Mouse (Mus musculus) macrophage (primary cell): ENCODE results near the gene Ranbp6. TPM values are rescaled to one million over a fixed set of nuclear protein-coding genes. Genes with fewer than 3 reads are reported as not detected.

Experiments used
- H3K27ac ChIP-seq: fragments of 350-480 bp; formaldehyde crosslinking; 2 replicates; pipeline ENCODE4 v1.9.0; 2021
- H3K36me3 ChIP-seq: fragments of 350-480 bp; formaldehyde crosslinking; 2 replicates; pipeline ENCODE4 v1.9.0; 2021; ENCODE audit errors: inconsistent target
- H3K4me3 ChIP-seq: fragments of 350-480 bp; formaldehyde crosslinking; 2 replicates; pipeline ENCODE4 v1.9.0; 2021; ENCODE audit errors: inconsistent target
- H3K79me2 ChIP-seq: fragments of 350-480 bp; formaldehyde crosslinking; 2 replicates; pipeline ENCODE4 v1.9.0; 2021; ENCODE audit errors: inconsistent target
- WGBS: methylation state at CpG from one replicate; pipeline ENCODE4 v1.1.7; 2026; ENCODE audit warnings: inconsistent platforms; ENCODE audit not compliant: missing documents; 5-methylcytosine and 5-hydroxymethylcytosine counted together
- polyA plus RNA-seq: library from polyadenylated mRNA; stranded (reverse); fragments of 250-400 nt; gene quantifications from 3 replicates; pipeline ENCODE4 v1.2.4, GENCODE M21; 2018; ENCODE audit warnings: inconsistent platforms

Ranbp6 gene
- polyA plus RNA-seq, 1 experiment from 2014 or later = 6.2 TPM

DNA sequence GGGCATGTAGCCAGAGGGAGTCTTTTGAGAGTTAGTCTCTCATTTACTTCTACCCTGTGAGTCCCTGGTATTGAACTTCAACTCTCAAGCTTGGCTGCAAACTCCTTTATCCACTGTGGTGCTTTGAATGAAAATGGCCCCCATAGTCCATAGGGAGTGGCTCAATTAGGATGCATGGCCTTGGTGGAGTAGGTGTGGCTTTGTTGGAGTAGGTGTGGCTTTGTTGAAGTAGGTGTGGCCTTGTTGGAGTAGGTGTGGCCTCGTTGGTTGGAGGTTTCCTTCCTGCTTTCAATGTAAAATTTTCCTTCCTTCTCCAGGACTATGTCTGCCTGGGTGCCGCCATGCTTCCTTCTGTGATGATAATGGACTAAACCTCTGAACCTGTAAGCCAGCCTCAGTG lies 18.1 kb upstream of the Ranbp6 start:
- Histone ChIP-seq H3K4me3 (no peak overlapping the region), H3K36me3 (no peaks in the 10 kb centered on the region), H3K27ac (no peak overlapping the region), H3K79me2 (no peaks in the 10 kb centered on the region)
- 75% methylated on average over 2 of the region's 2 CpGs for WGBS

DNA sequence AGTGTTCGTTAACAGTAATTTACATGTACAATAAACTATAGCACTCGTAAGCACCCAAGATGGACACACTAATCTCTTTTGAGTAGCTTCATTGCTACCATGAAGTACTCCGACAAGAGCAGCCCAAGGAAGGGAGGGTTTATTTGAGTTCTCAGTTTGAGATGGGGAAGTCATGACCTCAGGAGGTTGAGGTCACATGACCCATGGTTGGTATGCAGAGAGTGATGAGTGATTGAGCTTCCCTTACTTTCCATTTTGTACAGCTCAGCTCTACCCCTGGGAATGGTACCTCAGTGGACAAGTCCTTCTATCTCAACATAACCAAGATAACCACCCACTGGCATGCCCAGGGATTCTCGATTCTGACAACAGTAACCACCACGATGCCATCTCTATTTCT lies 15.8 kb upstream of the Ranbp6 start:
- H3K27ac ChIP-seq = no peak overlapping the region
- H3K4me3 ChIP-seq = no peak overlapping the region
- 74% methylated on average over 5 of the region's 5 CpGs for WGBS
- H3K36me3 ChIP-seq = no peaks in the 10 kb centered on the region
- no peaks in the 10 kb centered on the region for H3K79me2 ChIP-seq

DNA sequence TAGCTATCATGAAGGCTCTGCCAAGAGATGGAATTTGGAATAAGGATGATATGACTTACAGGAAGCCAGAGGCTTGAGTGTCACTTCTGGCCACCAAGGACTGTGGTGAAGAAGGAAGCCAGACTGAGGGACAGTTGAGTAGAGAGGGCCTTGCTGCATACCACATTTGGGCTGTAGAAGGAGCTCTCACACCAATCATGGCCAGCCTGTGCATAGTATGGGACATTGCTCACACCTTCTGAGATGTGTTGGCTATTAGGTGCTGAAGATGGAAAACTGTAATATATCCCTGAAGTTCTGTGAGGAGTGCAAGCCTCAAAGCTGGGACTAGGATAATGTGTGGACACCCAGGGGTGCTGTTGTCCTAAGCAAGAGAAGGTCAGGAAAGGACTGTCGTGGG lies 13.9 kb upstream of the Ranbp6 start:
- no peak overlapping the region for H3K4me3 ChIP-seq
- no peaks in the 10 kb centered on the region for H3K36me3 ChIP-seq
- no peaks in the 10 kb centered on the region for H3K79me2 ChIP-seq
- no peak overlapping the region for H3K27ac ChIP-seq
- WGBS = 100% methylated on average over 1 of the region's 1 CpGs

DNA sequence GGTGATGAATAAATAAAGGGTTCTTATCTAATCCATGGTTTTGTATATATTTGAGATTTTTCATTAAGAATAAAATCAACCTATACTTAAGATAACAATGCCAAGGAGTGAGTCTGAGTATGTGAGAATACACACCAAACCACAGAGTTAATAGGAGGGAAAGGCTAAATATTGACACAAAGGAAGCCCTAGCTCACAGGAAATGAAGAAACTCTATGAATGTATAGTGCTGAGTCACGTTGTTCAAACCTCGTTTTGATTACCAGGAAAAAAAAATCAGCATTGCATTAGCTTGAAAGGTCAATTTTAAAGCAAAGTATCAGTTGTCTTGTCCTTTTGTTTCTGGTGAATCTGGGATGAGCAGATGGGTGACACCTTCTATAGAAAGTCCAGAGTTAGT lies 12.2 kb upstream of the Ranbp6 start:
- no peaks in the 10 kb centered on the region for H3K79me2 ChIP-seq
- H3K36me3 ChIP-seq = no peaks in the 10 kb centered on the region
- WGBS = 0% methylated on average over 2 of the region's 2 CpGs
- no peak overlapping the region for H3K4me3 ChIP-seq
- H3K27ac ChIP-seq = no peak overlapping the region

DNA sequence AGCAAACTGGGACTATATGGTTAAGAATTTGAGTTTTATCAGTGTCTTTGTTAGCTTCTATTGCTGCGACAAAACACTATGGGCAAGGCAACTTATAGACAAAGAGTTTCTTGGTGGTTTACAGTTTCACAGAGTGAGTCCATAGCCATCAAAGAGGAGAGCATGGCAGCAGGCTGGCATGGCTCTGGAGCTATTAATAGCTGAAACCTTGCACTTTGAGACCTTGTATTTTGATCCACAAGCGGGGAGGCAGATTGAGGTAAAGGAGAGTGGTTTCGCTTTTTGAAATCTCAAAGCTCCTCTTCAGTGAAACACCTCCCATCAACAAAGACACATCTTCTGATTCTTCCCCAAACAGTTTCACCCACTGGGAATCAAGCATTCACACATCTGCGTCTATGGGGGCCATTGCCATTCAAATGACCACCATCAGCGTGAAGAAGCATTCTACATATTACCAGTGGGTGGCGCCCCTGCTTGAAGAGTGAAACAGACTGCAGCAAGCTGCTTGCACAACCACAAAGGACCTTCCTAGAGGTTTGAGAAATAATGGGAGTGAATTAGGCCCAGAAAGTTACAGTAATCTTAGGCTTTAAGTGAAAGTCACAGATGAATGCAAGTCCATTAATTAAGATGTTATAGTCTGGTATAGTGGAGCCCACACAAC lies 11.4 kb upstream of the Ranbp6 start:
- no peak overlapping the region for H3K27ac ChIP-seq
- H3K36me3 ChIP-seq = no peaks in the 10 kb centered on the region
- no peak overlapping the region for H3K4me3 ChIP-seq
- H3K79me2 ChIP-seq = no peaks in the 10 kb centered on the region
- WGBS = 64% methylated on average over 6 of the region's 6 CpGs

DNA sequence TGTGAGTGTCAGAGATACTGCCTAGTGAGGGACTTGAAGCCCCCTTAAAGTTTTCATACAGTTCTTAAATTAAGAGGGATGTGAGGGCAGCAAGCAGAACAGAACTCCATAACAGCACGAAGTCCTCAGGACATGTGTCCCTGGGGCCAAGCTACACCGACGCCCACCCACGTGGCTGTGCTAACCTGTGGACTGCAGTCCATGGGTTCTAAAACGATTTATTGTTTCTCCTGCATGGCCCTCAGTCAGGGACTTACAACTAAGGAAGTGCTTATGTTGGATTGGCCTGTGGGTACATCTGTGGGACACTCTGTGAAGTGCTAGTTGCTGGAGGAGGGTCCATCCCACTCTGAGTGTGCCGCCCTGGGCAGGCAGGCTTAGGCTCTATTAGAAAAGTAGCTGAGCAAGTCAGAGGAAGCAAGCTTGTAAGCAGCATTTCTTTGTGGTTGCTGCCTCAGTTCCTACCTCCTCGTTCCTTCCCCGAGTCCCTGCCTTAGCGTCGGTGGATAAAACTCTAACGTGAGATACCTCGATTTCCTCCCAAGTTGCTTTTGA lies 10.8 kb upstream of the Ranbp6 start:
- WGBS = 80% methylated on average over 12 of the region's 12 CpGs
- Histone ChIP-seq H3K4me3 (no peak overlapping the region), H3K36me3 (no peaks in the 10 kb centered on the region), H3K79me2 (no peaks in the 10 kb centered on the region), H3K27ac (no peak overlapping the region)

DNA sequence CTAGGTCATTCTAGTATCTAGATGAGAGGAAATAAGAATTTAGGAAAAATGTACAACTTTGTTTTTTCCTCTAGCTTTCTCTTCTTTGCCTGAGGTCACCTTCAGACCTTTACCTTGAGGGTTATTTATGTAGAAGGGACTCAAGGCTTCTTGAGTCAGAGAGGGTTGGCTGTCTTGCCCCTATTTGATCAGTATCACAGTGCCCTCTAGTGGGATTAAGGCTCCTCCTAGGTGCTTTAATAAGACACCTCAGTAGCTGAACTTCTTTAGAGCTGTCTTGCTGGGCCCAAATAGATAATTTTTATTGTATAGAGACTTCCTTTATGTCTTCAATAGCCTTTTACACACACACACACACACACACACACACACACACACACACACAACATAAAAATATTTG lies 8.2 kb upstream of the Ranbp6 start:
- Histone ChIP-seq H3K79me2 (no peaks in the 10 kb centered on the region), H3K4me3 (no peak overlapping the region), H3K36me3 (no peaks in the 10 kb centered on the region), H3K27ac (no peak overlapping the region)

DNA sequence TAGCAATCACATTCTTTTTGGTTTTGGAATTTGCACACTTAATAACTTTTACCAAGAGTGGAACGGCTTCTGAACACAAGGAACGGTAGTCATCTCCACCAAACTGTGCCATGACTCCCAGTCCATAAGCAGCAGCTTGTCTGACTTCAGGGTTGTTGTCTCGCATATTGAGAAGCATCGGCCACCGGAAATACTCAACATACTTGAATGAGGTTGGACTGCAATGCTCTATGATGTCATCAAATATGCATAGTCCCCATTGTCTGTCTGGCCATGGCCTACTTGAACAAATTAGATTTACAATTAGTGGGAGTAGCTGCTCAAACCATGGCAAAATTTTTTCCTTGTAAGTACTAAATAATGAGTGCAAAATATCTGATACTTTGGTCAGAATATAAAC lies 2.8 kb downstream of the Ranbp6 start:
- Histone ChIP-seq H3K79me2 (peaks cover 52% of the 10 kb centered on the region), H3K27ac (no peak overlapping the region), H3K4me3 (no peak overlapping the region), H3K36me3 (0 out of 2 replicates have a peak, but pooled peaks cover 4% of the 10 kb centered on the region)
- 100% methylated on average over 5 of the region's 5 CpGs for WGBS

DNA sequence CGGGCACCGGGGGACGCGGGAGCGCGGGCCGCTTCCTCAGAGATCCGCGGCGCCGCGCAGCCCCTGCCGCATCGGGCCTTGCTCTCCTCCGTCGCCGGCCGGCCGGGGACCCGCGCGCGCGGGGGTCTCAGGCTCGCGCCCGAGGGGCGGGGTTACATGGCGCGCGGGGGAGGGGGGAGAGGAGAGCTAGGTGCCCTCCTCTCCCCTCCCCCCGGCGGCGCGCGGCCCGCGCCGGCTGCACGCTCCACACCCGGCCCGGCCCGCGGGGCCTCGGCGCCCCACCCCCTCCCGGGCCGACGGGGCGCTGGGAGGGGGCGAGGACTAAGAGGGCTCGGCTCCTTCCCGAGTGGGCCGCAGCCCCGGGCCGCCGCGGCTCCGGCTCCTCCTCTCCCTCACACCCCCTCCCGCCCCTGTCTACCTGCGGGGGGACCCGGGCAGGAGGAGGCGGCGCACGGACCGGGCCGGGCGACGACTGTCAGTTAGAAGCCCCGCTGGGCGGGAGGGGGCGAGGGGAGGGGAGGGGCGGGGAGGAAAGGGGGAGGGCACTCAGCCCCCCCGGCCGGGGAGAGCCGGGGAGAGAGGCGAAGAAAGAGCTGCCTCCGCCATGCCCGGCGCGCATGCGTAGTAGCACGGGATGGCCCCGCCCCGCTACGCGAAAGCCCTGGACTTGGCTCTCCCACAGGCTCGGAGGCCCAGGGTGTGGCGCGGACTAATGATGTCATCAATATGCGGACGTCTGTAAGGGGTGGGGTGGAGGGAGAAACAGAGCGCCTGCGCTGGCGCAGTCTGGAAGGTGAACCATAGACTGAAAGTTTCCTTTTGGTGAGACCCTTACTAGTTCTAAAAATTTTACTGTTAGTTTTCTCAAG lies 6.6 kb downstream of the Ranbp6 start, which contains the start of gene 9930021J03Rik:
Gene 9930021J03Rik (minus strand): TSS at position 73 of the 869 bp plus-strand sequence.
- under 1% methylated on average over 42 of the region's 95 CpGs for WGBS
- Histone ChIP-seq H3K27ac (no peak within 1 kb of the TSS), H3K4me3 (peak within 1 kb of the TSS; percentile 47), H3K79me2 (peaks cover 74% of the 10 kb centered on the region), H3K36me3 (0 out of 2 replicates have a peak, but pooled peaks cover 4% of the 10 kb centered on the region)

DNA sequence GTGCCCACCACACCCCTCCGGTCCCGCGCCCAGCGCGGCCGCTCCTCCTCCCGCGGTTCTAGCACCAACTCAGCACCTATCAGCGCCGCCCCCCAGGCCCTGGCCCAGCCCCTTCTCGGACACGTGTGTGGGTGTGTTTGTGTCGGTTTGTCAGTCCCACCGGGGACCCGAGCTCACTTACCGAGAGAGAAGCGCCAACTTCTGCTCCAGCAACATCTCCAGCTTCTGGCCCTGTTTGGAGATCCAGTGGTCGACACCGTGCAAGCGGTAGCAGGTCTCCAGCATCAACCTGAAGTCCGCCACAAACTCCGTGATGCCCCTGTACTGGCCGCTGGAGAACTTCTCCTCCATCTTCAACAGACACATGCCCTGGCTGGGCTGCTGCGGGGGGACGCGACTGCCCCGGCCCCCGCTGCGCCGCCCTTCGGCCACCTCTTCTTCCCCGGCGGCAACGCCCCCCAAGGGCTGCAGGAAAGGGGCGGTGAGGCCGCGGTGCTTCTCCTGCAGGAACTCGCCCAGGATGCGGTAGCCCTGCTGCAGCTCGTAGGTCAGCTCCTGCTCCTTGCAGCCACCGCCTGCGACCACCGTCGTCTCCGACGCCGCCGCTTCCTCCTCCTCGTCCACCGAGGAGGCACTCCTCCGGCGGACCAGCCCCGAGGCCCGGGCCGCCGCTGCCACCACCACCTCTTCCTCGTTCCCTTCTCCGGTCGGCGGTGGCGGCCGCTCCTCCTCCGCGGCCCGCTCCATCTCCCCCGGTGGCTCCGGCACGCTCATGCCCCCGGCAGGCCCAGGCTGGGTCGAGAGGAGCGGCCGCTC lies 7.5 kb downstream of the Ranbp6 start:
- Histone ChIP-seq H3K27ac (no peak overlapping the region), H3K36me3 (no peaks in the 10 kb centered on the region), H3K4me3 (peak overlapping the region; percentile 47), H3K79me2 (peaks cover 74% of the 10 kb centered on the region)
- WGBS = under 1% methylated on average over 70 of the region's 72 CpGs

DNA sequence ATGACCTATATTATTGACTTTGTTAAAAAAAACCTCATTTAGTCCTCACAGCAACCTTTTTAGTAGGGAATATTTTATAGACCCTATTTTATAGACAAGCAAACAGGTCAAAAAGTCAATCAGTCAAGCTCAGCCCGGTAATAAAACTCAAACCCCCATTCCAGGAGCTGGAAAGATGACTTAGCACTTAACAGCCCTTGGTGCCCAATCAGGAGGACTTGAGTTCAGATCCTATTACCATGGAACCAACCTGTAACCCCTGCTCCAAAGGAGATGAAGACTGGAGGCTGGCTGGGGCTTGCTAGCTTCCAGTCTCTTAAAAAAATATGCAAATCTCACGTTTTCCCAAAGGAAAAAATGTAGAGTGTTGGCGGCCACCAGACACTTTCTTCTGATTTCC lies 8.8 kb downstream of the Ranbp6 start:
- Histone ChIP-seq H3K27ac (no peak overlapping the region), H3K36me3 (no peaks in the 10 kb centered on the region), H3K4me3 (no peak overlapping the region), H3K79me2 (peaks cover 73% of the 10 kb centered on the region)
- WGBS = 67% methylated on average over 3 of the region's 3 CpGs

DNA sequence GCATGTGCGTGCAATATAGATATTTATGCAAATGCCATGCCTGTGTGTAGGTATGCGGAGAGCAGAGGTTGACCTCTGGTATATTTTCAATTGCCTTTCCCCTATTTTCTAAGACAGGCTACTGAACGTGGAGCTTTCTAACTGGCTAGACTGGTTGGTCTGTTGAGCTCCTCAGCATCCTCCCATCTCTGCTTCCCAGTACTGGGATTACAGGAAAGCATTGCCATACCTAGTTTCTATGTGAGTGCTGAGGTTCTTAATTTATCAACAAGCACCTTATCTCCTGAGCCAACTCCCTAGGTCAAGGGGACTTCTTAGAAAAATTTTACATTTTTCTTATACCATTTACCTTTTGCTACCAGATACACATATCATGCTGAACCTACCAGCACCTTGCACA lies 15.4 kb downstream of the Ranbp6 start:
- 98% methylated on average over 3 of the region's 3 CpGs for WGBS
- H3K27ac ChIP-seq = no peak overlapping the region
- H3K79me2 ChIP-seq = peaks cover 81% of the 10 kb centered on the region
- H3K36me3 ChIP-seq = no peaks in the 10 kb centered on the region
- no peak overlapping the region for H3K4me3 ChIP-seq

DNA sequence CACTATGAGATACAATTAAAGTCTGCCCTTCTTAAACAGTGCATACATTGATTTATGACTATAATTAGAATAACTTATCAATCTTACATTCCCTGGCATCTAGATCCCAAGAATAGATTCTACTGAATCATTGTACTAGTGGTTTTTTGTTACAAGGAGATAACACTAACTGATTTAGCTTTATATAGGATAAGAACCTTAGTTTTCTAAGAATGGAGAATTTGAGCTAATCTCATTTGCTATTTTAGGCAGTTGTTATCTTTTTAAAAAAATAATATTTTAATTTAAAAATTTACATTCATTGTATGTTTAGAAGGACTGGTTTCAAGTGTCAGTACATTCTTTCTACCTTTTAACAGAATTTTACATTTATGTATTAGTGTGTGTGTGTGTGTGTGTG lies 24.8 kb downstream of the Ranbp6 start:
- Histone ChIP-seq H3K4me3 (no peak overlapping the region), H3K27ac (no peak overlapping the region), H3K36me3 (peaks cover 7% of the 10 kb centered on the region; the same call in 1 of the 2 replicates), H3K79me2 (peaks cover 8% of the 10 kb centered on the region; the same call in 1 of the 2 replicates)

DNA sequence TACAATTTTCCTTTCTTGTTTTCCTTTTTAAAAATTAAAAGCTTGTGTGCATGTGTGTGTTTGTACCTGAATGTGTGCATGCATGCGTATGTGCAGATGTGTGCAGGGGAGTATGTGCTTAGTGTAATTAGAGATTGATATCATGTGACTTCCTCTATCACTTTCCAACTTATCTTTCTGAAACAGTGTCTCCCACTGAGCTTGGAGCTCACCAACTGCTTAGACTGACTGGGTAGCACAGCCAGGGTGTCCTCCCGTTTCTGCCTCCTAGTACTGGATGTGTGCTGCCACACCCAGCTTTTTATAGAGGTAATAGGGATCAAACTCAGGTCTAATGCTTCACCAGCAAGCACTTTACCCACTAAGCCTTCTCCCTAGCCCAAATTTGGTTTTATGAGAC lies 29.9 kb downstream of the Ranbp6 start:
- Histone ChIP-seq H3K36me3 (peaks cover 7% of the 10 kb centered on the region; the same call in 1 of the 2 replicates), H3K4me3 (no peak overlapping the region), H3K79me2 (no peaks in the 10 kb centered on the region), H3K27ac (no peak overlapping the region)
- 95% methylated on average over 2 of the region's 2 CpGs for WGBS
